Mouse (Mus musculus) hindbrain, embryonic 15.5 days (tissue): Measurements from ENCODE around the gene Olfr1251. TPM values are rescaled to one million over a fixed set of nuclear protein-coding genes. Genes with fewer than 3 reads are reported as not detected.
"Not testable (repeated sequence)": the region's sequence is repeated elsewhere in the genome, so short reads cannot be mapped to it uniquely, and the experiment has no call there.

Experiments used
- ATAC-seq: fragments of 200-750 bp; cut with Nextera tagmentation; 2 replicates; pipeline ENCODE4 v1.8.0; 2017; ENCODE audit warnings: low read depth, moderate number of reproducible peaks, moderate TSS enrichment; ENCODE audit not compliant: low FRiP score
- H3K27ac ChIP-seq: fragments of 300-500 bp; sonication (generic); replicated peaks from 2 replicates; pipeline ENCODE4 v1.5.1; 2015; ENCODE audit warnings: mild to moderate bottlenecking, inconsistent platforms
- H3K27me3 ChIP-seq: fragments of 300-500 bp; sonication (generic); 2 replicates; pipeline ENCODE4 v1.6.1; 2015; ENCODE audit warnings: control low read depth, inconsistent platforms
- H3K36me3 ChIP-seq: fragments of 300-500 bp; sonication (generic); 2 replicates; pipeline ENCODE4 v1.6.1; 2015; ENCODE audit warnings: control low read depth, inconsistent platforms
- H3K4me1 ChIP-seq: fragments of 300-500 bp; sonication (generic); replicated peaks from 2 replicates; pipeline ENCODE4 v1.6.1; 2015; ENCODE audit warnings: control low read depth, inconsistent platforms
- H3K4me2 ChIP-seq: fragments of 300-500 bp; sonication (generic); 2 replicates; pipeline ENCODE4 v1.6.1; 2015; ENCODE audit warnings: moderate library complexity, mild to moderate bottlenecking, inconsistent platforms
- H3K4me3 ChIP-seq: fragments of 300-500 bp; sonication (generic); 2 replicates; pipeline ENCODE4 v1.5.1; 2015; ENCODE audit warnings: mild to moderate bottlenecking, inconsistent platforms
- H3K9ac ChIP-seq: fragments of 300-500 bp; sonication (generic); 2 replicates; pipeline ENCODE4 v1.6.1; 2015; ENCODE audit warnings: inconsistent platforms
- H3K9me3 ChIP-seq: fragments of 300-500 bp; sonication (generic); 2 replicates; pipeline ENCODE4 v1.6.1; 2016; ENCODE audit warnings: control low read depth, inconsistent platforms
- WGBS: fragments of 180-500 bp; shearing (Covaris S2); methylation state at CpG from one replicate; pipeline ENCODE4 v1.1.7; 2015; 5-methylcytosine and 5-hydroxymethylcytosine counted together
- polyA plus RNA-seq: library from polyadenylated mRNA; unstranded; fragments of >200 nt; fragmentation: Nextera tagmentation; extraction: Ambion mirVana; gene quantifications from 2 replicates; pipeline ENCODE4 v1.2.1, GENCODE M21; 2015

Gene Olfr1251
- not detected in 2 replicates for polyA plus RNA-seq

- Histone ChIP-seq H3K4me1 (no peaks in the 10 kb centered on the region), H3K27me3 (no peaks in the 10 kb centered on the region), H3K9me3 (no peaks in the 10 kb centered on the region), H3K27ac (no peak within 1 kb of the TSS), H3K4me2 (no peak within 1 kb of the TSS), H3K36me3 (no peaks in the 10 kb centered on the region), H3K4me3 (no peak within 1 kb of the TSS), H3K9ac (no peak within 1 kb of the TSS)
- ATAC-seq = no peak
These were observed at the start of gene Olfr1251 for GRCm38 (mm10) chr2:89671836-89672235. TSS of gene Olfr1251 (minus strand) at chr2:89671936.

GRCm38 (mm10) chr2:89691980-89692379 lies 20.2 kb upstream of the Olfr1251 start:
- Histone ChIP-seq H3K27ac (no peak overlapping the region), H3K9me3 (no peaks in the 10 kb centered on the region), H3K9ac (no peak overlapping the region), H3K4me1 (no peaks in the 10 kb centered on the region), H3K4me2 (no peak overlapping the region), H3K27me3 (no peaks in the 10 kb centered on the region), H3K4me3 (no peak overlapping the region), H3K36me3 (no peaks in the 10 kb centered on the region)
- WGBS = 80% methylated on average over 6 of the region's 6 CpGs
- ATAC-seq = no peak

GRCm38 (mm10) chr2:89661367-89661766 lies 10.4 kb downstream of the Olfr1251 start, which contains the start of gene Olfr1250:
TSS of gene Olfr1250 (minus strand) at chr2:89661467.
- H3K4me3 ChIP-seq = no peak within 1 kb of the TSS
- H3K4me2 ChIP-seq = no peak within 1 kb of the TSS
- H3K27me3 ChIP-seq = no peaks in the 10 kb centered on the region
- no peaks in the 10 kb centered on the region for H3K9me3 ChIP-seq
- H3K27ac ChIP-seq = no peak within 1 kb of the TSS
- no peak within 1 kb of the TSS for H3K9ac ChIP-seq
- H3K36me3 ChIP-seq = no peaks in the 10 kb centered on the region
- no peaks in the 10 kb centered on the region for H3K4me1 ChIP-seq
- no peak for ATAC-seq

- Histone ChIP-seq H3K36me3 (no peaks in the 10 kb centered on the region), H3K27me3 (no peaks in the 10 kb centered on the region), H3K9me3 (no peaks in the 10 kb centered on the region), H3K9ac (no peak within 1 kb of the TSS), H3K4me2 (no peak within 1 kb of the TSS), H3K27ac (no peak within 1 kb of the TSS), H3K4me1 (no peaks in the 10 kb centered on the region), H3K4me3 (no peak within 1 kb of the TSS)
- 92% methylated on average over 2 of the region's 2 CpGs for WGBS
- no peak for ATAC-seq
These were observed 36.9 kb downstream of the Olfr1251 start, which contains the start of gene Olfr1249 for GRCm38 (mm10) chr2:89634883-89635282. TSS of gene Olfr1249 (minus strand) at chr2:89634983.

- WGBS = 95% methylated on average over 1 of the region's 1 CpGs
- not testable (repeated sequence) for H3K4me1 ChIP-seq, H3K27ac ChIP-seq, H3K9me3 ChIP-seq, H3K36me3 ChIP-seq, ATAC-seq, H3K4me3 ChIP-seq, H3K9ac ChIP-seq, H3K27me3 ChIP-seq, H3K4me2 ChIP-seq
These were observed 53.6 kb downstream of the Olfr1251 start, which contains the start of gene Olfr1248 for GRCm38 (mm10) chr2:89618145-89618544. TSS of gene Olfr1248 (minus strand) at chr2:89618245.

Other genes with a start within 250 kb of the Olfr1251 start
- gene Olfr1240, start 228.9 kb downstream of the Olfr1251 start, polyA plus RNA-seq = not detected in 2 replicates
- not detected in 2 replicates for gene Olfr1241, start 184.8 kb downstream of the Olfr1251 start, polyA plus RNA-seq
- not detected in 2 replicates for gene Olfr1242, start 173.6 kb downstream of the Olfr1251 start, polyA plus RNA-seq
- not detected in 2 replicates for gene Olfr1243, start 140.4 kb downstream of the Olfr1251 start, polyA plus RNA-seq
- gene Olfr1245, start 93.5 kb downstream of the Olfr1251 start, polyA plus RNA-seq = not detected in 2 replicates
- gene Olfr1246, start 78.8 kb downstream of the Olfr1251 start, polyA plus RNA-seq = not detected in 2 replicates
- not detected in 2 replicates for gene Olfr1247, start 57.8 kb downstream of the Olfr1251 start, polyA plus RNA-seq
- not detected in 2 replicates for gene Olfr1248, start 53.7 kb downstream of the Olfr1251 start, polyA plus RNA-seq
- gene Olfr1249, start 37.0 kb downstream of the Olfr1251 start, polyA plus RNA-seq = not detected in 2 replicates
- not detected in 2 replicates for gene Olfr1250, start 10.5 kb downstream of the Olfr1251 start, polyA plus RNA-seq
- not detected in 2 replicates for gene Olfr1252, start 53.1 kb upstream of the Olfr1251 start, polyA plus RNA-seq
- not detected in 2 replicates for gene Olfr1253, start 85.2 kb upstream of the Olfr1251 start, polyA plus RNA-seq
- not detected in 2 replicates for gene Olfr1254, start 121.7 kb upstream of the Olfr1251 start, polyA plus RNA-seq
- not detected in 2 replicates for gene Olfr1255, start 140.1 kb upstream of the Olfr1251 start, polyA plus RNA-seq
- not detected in 2 replicates for gene Olfr1256, start 169.6 kb upstream of the Olfr1251 start, polyA plus RNA-seq
- 0.12 TPM in 1 of 2 replicates, not detected in the other for gene Olfr48, start 176.3 kb upstream of the Olfr1251 start, polyA plus RNA-seq
- not detected in 2 replicates for gene Olfr1257, start 206.5 kb upstream of the Olfr1251 start, polyA plus RNA-seq